Mouse (Mus musculus): ENCODE data around the gene Myo10.

- TF ChIP-seq POLR2A (IDR thresholded peaks at IDR 0.05; ENCODE audit: control insufficient read depth, extremely low read depth, insufficient read depth, low read length, poor library complexity) (no peak), CTCF (IDR thresholded peaks at IDR 0.05; ENCODE audit: borderline replicate concordance, control insufficient read depth, extremely low read depth, insufficient read depth, low read length, poor library complexity) (no peak)
These were observed 74.3 kb downstream of the Myo10 start for GRCm38 (mm10) chr15:25696660-25697059.
